Mouse (Mus musculus): ENCODE results near the gene Plagl2. TPM values are rescaled to one million over a fixed set of nuclear protein-coding genes. Genes with fewer than 3 reads are reported as not detected.

Gene Plagl2
- polyA plus RNA-seq, 1 experiment from 2014 or later = 6.8 TPM

GRCm38 (mm10) chr2:153208149-153208548 is 33.1 kb downstream of the Plagl2 start:
- H3K9ac ChIP-seq (replicated peaks; ENCODE audit: low read depth) = no peak overlapping the region
- no peak for TF ChIP-seq CTCF (IDR thresholded peaks at IDR 0.05)
- no peaks in the 10 kb centered on the region for H3K27me3 ChIP-seq (replicated peaks; ENCODE audit: insufficient read depth, low read length)
- DNase-seq (ENCODE audit: low spot score) (no peak), ATAC-seq (no peak)
- 96% methylated on average over 2 of the region's 2 CpGs for WGBS
- no peak overlapping the region for H3K4me3 ChIP-seq (ENCODE audit: low read depth, low read length)
- no peak overlapping the region for H3K4me2 ChIP-seq (replicated peaks; ENCODE audit: low read depth, low read length)
- no peaks in the 10 kb centered on the region for H3K9me3 ChIP-seq (ENCODE audit: low read length)
- H3K36me3 ChIP-seq (ENCODE audit: insufficient read depth, low read length) = peaks cover 34% of the 10 kb centered on the region
- H3K4me1 ChIP-seq (ENCODE audit: insufficient read depth, low read depth, low read length) = no peaks in the 10 kb centered on the region
- no peak overlapping the region for H3K27ac ChIP-seq (ENCODE audit: low read length)

- no peak overlapping the region for H3K27ac ChIP-seq (ENCODE audit: low read length)
- no peak overlapping the region for H3K9ac ChIP-seq (replicated peaks; ENCODE audit: low read depth)
- H3K4me3 ChIP-seq (ENCODE audit: low read depth, low read length) = no peak overlapping the region
- H3K36me3 ChIP-seq (ENCODE audit: insufficient read depth, low read length) = peaks cover 37% of the 10 kb centered on the region
- no peaks in the 10 kb centered on the region for H3K27me3 ChIP-seq (replicated peaks; ENCODE audit: insufficient read depth, low read length)
- TF ChIP-seq CTCF (IDR thresholded peaks at IDR 0.05) (no peak), EP300 (IDR thresholded peaks at IDR 0.05) (no peak)
- H3K4me1 ChIP-seq (ENCODE audit: insufficient read depth, low read depth, low read length) = no peaks in the 10 kb centered on the region
- ATAC-seq = no peak
- no peaks in the 10 kb centered on the region for H3K9me3 ChIP-seq (ENCODE audit: low read length)
- 77% methylated on average over 1 of the region's 1 CpGs for whole genome bisulfite sequencing
- DNase-seq (ENCODE audit: low spot score) = no peak
- H3K4me2 ChIP-seq (replicated peaks; ENCODE audit: low read depth, low read length) = no peak overlapping the region
These were observed 38.5 kb downstream of the Plagl2 start for GRCm38 (mm10) chr2:153202766-153203165.

GRCm38 (mm10) chr2:153199114-153199513 is 42.1 kb downstream of the Plagl2 start:
- Histone ChIP-seq H3K4me2 (replicated peaks; ENCODE audit: low read depth, low read length) (no peak overlapping the region), H3K36me3 (ENCODE audit: insufficient read depth, low read length) (peaks cover 42% of the 10 kb centered on the region), H3K9me3 (ENCODE audit: low read length) (no peaks in the 10 kb centered on the region), H3K4me3 (ENCODE audit: low read depth, low read length) (no peak overlapping the region), H3K4me1 (ENCODE audit: insufficient read depth, low read depth, low read length) (no peaks in the 10 kb centered on the region), H3K27me3 (replicated peaks; ENCODE audit: insufficient read depth, low read length) (no peaks in the 10 kb centered on the region), H3K27ac (ENCODE audit: low read length) (no peak overlapping the region), H3K9ac (replicated peaks; ENCODE audit: low read depth) (no peak overlapping the region)
- TF ChIP-seq CTCF (IDR thresholded peaks at IDR 0.05) = no peak
- TF ChIP-seq EP300 (IDR thresholded peaks at IDR 0.05) = no peak
- ATAC-seq (no peak), DNase-seq (ENCODE audit: low spot score) (no peak)
- WGBS = 76% methylated on average over 2 of the region's 2 CpGs

- WGBS = 52% methylated on average over 5 of the region's 5 CpGs
- H3K4me3 ChIP-seq (ENCODE audit: low read depth, low read length) = no peak overlapping the region
- peak; percentile 28 for ATAC-seq
- no peaks in the 10 kb centered on the region for H3K9me3 ChIP-seq (ENCODE audit: low read length)
- peaks cover 36% of the 10 kb centered on the region for H3K36me3 ChIP-seq (ENCODE audit: insufficient read depth, low read length)
- H3K27ac ChIP-seq (ENCODE audit: low read length) = no peak overlapping the region
- no peak for TF ChIP-seq CTCF (IDR thresholded peaks at IDR 0.05)
- TF ChIP-seq EP300 (IDR thresholded peaks at IDR 0.05) = no peak
- no peak overlapping the region for H3K4me2 ChIP-seq (replicated peaks; ENCODE audit: low read depth, low read length)
- DNase-seq (ENCODE audit: low spot score) = no peak
- no peaks in the 10 kb centered on the region for H3K27me3 ChIP-seq (replicated peaks; ENCODE audit: insufficient read depth, low read length)
- H3K9ac ChIP-seq (replicated peaks; ENCODE audit: low read depth) = no peak overlapping the region
- no peaks in the 10 kb centered on the region for H3K4me1 ChIP-seq (ENCODE audit: insufficient read depth, low read depth, low read length)
These were observed 42.7 kb downstream of the Plagl2 start for GRCm38 (mm10) chr2:153198485-153198884.

GRCm38 (mm10) chr2:153194255-153194654 is 47.0 kb downstream of the Plagl2 start:
- no peak overlapping the region for H3K9ac ChIP-seq (replicated peaks; ENCODE audit: low read depth)
- ATAC-seq = no peak
- no peak for DNase-seq (ENCODE audit: low spot score)
- peaks cover 38% of the 10 kb centered on the region for H3K36me3 ChIP-seq (ENCODE audit: insufficient read depth, low read length)
- H3K4me3 ChIP-seq (ENCODE audit: low read depth, low read length) = no peak overlapping the region
- H3K27me3 ChIP-seq (replicated peaks; ENCODE audit: insufficient read depth, low read length) = no peaks in the 10 kb centered on the region
- H3K9me3 ChIP-seq (ENCODE audit: low read length) = no peaks in the 10 kb centered on the region
- H3K4me1 ChIP-seq (ENCODE audit: insufficient read depth, low read depth, low read length) = no peaks in the 10 kb centered on the region
- TF ChIP-seq EP300 (IDR thresholded peaks at IDR 0.05) = no peak
- TF ChIP-seq CTCF (IDR thresholded peaks at IDR 0.05) = no peak
- no peak overlapping the region for H3K27ac ChIP-seq (ENCODE audit: low read length)
- no peak overlapping the region for H3K4me2 ChIP-seq (replicated peaks; ENCODE audit: low read depth, low read length)
- 97% methylated on average over 3 of the region's 3 CpGs for WGBS

GRCm38 (mm10) chr2:153191242-153191641 is 50.0 kb downstream of the Plagl2 start:
- Histone ChIP-seq H3K4me3 (ENCODE audit: low read depth, low read length) (no peak overlapping the region), H3K36me3 (ENCODE audit: insufficient read depth, low read length) (peaks cover 53% of the 10 kb centered on the region), H3K4me2 (replicated peaks; ENCODE audit: low read depth, low read length) (no peak overlapping the region), H3K27ac (ENCODE audit: low read length) (no peak overlapping the region), H3K27me3 (replicated peaks; ENCODE audit: insufficient read depth, low read length) (no peaks in the 10 kb centered on the region), H3K9ac (replicated peaks; ENCODE audit: low read depth) (no peak overlapping the region), H3K9me3 (ENCODE audit: low read length) (no peaks in the 10 kb centered on the region), H3K4me1 (ENCODE audit: insufficient read depth, low read depth, low read length) (no peaks in the 10 kb centered on the region)
- WGBS = 76% methylated on average over 2 of the region's 2 CpGs
- no peak for TF ChIP-seq CTCF (IDR thresholded peaks at IDR 0.05)
- no peak for TF ChIP-seq EP300 (IDR thresholded peaks at IDR 0.05)
- DNase-seq (ENCODE audit: low spot score) = no peak
- ATAC-seq = no peak

- no peaks in the 10 kb centered on the region for H3K27me3 ChIP-seq (replicated peaks; ENCODE audit: insufficient read depth, low read length)
- no peaks in the 10 kb centered on the region for H3K4me1 ChIP-seq (ENCODE audit: insufficient read depth, low read depth, low read length)
- H3K9ac ChIP-seq (replicated peaks; ENCODE audit: low read depth) = no peak overlapping the region
- ATAC-seq (no peak), DNase-seq (ENCODE audit: low spot score) (no peak)
- no peak for TF ChIP-seq EP300 (IDR thresholded peaks at IDR 0.05)
- no peak for TF ChIP-seq CTCF (IDR thresholded peaks at IDR 0.05)
- no peak overlapping the region for H3K27ac ChIP-seq (ENCODE audit: low read length)
- H3K36me3 ChIP-seq (ENCODE audit: insufficient read depth, low read length) = peaks cover 43% of the 10 kb centered on the region
- no peaks in the 10 kb centered on the region for H3K9me3 ChIP-seq (ENCODE audit: low read length)
- H3K4me2 ChIP-seq (replicated peaks; ENCODE audit: low read depth, low read length) = no peak overlapping the region
- WGBS = 79% methylated on average over 2 of the region's 2 CpGs
- no peak overlapping the region for H3K4me3 ChIP-seq (ENCODE audit: low read depth, low read length)
These were observed 53.4 kb downstream of the Plagl2 start for GRCm38 (mm10) chr2:153187848-153188247.
